Mouse (Mus musculus) hindbrain, embryonic 12.5 days (tissue): ENCODE data around the gene Tmem121b. TPM values are rescaled to one million over a fixed set of nuclear protein-coding genes. Genes with fewer than 3 reads are reported as not detected.

Experiments
- polyA plus RNA-seq: library from polyadenylated mRNA; unstranded; fragments of >200 nt; fragmentation: Nextera tagmentation; extraction: Ambion mirVana; gene quantifications from 2 replicates; pipeline ENCODE4 v1.2.1, GENCODE M21; 2016

The Tmem121b gene
- polyA plus RNA-seq, 1 experiment from 2014 or later, result 3.2 TPM

Other genes starting within 250 kb of the Tmem121b start
- gene D330020A13Rik, start 199.4 kb downstream of the Tmem121b start, polyA plus RNA-seq, result 0.65 and 0.81 TPM in 2 replicates
- gene B4galnt3, start 199.2 kb downstream of the Tmem121b start, polyA plus RNA-seq, result 0.66 and 1.2 TPM in 2 replicates
- 59.6 and 62.2 TPM in 2 replicates for gene Kdm5a, start 129.7 kb downstream of the Tmem121b start, polyA plus RNA-seq
- 20.1 and 24.0 TPM in 2 replicates for gene Ccdc77, start 129.4 kb downstream of the Tmem121b start, polyA plus RNA-seq
- 11.4 and 12.3 TPM in 2 replicates for gene Il17ra, start 30.6 kb downstream of the Tmem121b start, polyA plus RNA-seq
- gene Hdhd5, start 37.5 kb upstream of the Tmem121b start, polyA plus RNA-seq, result 19.5 and 20.9 TPM in 2 replicates
- gene Cecr2, start 172.6 kb upstream of the Tmem121b start, polyA plus RNA-seq, result 15.2 and 15.7 TPM in 2 replicates